Mouse (Mus musculus): ENCODE measurements around the gene Praf2. TPM values are rescaled to one million over a fixed set of nuclear protein-coding genes. Genes with fewer than 3 reads are reported as not detected.
A peak's percentile ranks its signal among the peaks of the same experiment; 100 is the strongest.
"Not testable (repeated sequence)": the region's sequence is repeated elsewhere in the genome, so short reads cannot be mapped to it uniquely, and the experiment has no call there.

Praf2 gene
- polyA plus RNA-seq (2015; fragmentation: Nextera tagmentation; extraction: Ambion mirVana): 14.7 and 20.6 TPM in 2 replicates

DNA sequence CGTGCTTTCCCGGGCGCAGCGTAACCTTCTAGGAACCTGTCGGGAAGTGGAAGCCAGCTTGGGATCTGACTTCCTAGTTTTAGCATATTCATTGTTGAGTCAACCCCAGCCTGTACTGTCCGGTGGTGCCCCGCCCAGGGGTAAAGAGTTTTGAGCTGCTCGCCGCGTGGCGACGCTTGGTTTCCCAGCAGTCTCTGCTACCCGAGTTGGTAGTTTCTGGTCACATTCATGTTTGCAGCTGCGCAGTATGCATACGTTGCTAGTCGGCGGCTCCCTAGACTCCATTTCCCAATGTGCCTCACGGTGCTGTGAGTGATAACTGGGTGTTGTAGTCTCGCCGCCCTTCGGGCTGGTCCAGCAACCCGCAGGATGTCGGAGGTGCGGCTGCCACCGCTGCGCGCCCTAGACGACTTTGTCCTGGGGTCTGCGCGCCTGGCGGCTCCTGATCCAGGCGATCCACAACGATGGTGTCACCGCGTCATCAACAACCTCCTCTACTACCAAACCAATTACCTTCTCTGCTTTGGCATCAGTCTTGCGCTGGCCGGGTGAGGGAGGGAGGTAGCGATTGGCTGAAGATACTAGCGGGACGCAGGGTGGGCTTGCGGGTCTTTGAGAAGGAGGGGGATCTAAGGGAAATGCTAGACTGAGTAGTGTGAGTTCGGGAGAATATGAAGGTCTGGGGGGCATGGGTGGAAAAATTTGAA lies at the start of gene Praf2:
TSS of gene Praf2 (plus strand) at position 225 of the 707 bp plus-strand sequence.
- DNase-seq (ENCODE audit: low spot score): peak; percentile 78

DNA sequence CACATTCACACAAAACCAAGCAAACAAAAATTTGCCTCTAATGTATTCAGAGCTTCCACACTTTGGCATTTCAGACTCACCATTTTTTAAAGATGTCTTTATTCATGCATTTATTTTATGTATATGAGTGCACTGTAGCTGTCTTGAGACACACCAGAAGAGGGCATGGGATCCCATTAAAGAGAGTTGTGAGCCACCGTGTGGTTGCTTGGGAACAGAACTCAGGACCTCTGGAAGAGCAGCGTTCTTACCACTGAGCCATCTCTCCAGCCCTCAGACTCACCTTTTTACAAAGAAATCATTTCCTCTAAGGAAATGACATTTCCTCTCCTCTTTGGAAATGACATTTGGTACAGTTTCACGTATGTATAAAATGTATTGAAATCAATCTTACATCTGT lies 49.3 kb upstream of the Praf2 start:
- no peak for DNase-seq (ENCODE audit: low spot score)

DNA sequence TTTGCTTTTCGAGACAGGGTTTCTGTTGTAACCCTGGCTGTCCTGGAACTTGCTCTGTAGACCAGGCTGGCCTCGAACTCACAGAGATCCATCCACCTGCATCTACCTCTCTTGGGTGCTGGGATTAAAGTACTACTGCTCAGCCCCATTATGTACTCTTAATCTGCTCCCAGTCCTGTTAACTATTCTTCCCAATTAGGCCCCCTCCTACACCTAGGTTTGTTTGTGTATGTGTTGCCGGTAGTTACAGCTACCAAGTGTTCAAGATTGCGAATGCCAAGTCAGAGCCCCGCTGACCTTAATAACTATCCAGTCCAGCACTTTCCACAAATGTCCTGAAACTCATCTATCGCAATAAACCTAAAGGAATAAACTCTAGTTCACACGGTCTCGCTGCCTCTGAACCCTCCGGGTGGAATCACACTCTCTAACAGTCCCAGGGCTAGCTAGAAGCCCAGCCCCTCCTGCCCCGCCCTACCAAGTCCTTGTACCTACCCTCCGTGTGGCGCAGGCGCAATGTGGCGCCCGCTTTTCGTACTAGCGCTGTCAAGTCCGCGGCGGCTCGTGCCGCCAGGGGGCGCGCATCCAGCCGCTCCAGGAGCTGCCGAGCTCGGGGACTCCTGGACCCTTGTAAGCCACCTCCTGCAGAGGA lies 48.7 kb upstream of the Praf2 start:
- DNase-seq (ENCODE audit: low spot score): peak; percentile 91

DNA sequence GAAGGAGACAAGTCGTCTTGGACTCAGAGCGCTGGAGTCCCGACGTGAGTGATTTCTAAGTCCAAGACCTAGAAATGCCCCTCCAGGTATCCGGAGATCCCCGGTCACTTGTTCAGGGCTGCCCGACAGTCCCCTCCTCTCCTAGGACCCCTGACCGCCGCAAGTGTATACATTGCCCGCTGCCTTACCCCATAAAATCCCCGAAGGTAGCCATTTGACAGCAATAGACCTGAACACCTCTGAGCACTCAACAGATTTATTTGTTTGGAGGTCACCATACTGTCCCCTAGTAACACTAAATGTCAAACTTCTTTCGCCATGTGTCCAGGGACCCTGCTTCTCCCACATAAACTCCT lies 48.2 kb upstream of the Praf2 start:
- DNase-seq (ENCODE audit: low spot score): no peak

DNA sequence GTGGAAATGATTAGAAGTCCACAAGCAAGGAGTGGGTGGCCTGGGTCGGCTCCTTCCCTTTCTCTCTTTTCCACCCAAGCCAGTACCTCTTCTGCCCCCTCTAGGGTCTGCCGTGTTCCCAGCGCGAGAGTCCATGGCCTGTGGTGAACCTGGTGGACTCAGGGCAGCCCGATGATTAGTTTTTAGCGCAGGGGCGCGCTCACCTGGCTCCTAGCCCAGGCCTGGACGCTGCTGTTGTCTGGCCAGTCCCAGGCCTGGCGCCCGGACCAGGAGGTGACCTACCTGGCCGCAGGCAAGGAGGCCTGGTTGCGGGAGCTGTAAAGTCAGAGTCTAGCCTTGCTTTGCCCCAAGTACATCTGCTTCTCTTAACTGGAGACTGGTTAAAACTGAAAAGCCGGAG lies 47.4 kb upstream of the Praf2 start, which contains the start of gene Magix:
TSS of gene Magix (minus strand) at position 388 of the 400 bp plus-strand sequence.
- no peak for DNase-seq (ENCODE audit: low spot score)

DNA sequence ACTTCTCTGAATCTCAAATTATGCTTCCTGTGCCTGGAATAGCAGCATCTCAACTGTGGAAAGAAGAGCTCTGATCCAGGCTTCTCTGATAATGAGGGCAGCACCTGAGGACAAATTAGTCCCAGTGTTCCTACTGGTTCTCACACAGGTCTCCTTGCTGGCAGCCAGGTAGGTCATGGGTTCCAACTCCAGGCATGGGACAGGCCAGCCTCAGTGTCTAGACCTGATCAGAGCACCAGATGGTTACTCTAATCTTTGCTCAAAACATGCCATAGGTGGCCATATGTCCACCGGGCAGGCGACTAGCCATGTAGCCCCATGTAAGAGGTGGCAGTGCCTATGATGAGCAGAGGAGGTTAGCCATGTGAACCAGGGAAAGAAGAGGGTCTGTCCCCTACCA lies 39.9 kb upstream of the Praf2 start:
- no peak for DNase-seq (ENCODE audit: low spot score)

DNA sequence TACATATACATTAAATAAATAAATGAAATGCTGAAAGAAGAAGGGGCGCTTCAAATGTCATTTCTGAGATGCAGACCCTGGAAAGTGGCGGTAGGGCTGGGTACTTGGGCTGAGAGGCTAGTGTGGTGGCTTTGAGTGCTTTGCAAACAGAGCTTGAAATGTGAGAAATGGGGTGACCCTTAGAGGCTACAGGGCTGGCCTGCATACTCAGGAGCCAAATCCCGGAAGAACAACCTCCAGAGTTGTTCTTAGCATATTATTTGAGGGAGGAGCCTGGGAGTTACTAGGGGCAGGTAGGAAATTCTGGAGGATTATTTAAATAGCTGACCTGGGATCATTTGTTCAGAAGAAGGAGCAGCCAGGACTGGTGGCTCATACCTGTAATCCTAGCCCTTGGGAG lies 37.8 kb upstream of the Praf2 start:
- no peak for DNase-seq (ENCODE audit: low spot score)

DNA sequence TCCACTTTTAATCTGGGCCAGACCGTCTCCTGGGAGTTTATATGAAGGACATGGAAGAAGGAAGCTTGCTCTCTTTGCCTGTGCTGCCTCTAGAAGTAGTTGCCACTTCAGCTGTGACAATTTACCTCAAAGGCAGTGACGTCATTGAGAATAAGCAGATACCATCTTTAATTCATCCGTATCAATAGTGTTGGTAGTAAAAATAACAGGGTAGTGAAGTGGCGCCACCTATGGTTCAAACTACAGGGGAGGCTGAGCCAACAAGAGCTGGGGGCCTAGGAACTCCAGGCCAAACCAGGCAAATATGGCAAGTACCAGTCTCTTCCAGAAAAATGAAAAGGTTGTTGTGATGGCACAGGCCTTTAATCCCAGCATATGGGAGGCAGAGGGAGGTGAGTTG lies 35.4 kb upstream of the Praf2 start:
- DNase-seq (ENCODE audit: low spot score): peak; percentile 19

DNA sequence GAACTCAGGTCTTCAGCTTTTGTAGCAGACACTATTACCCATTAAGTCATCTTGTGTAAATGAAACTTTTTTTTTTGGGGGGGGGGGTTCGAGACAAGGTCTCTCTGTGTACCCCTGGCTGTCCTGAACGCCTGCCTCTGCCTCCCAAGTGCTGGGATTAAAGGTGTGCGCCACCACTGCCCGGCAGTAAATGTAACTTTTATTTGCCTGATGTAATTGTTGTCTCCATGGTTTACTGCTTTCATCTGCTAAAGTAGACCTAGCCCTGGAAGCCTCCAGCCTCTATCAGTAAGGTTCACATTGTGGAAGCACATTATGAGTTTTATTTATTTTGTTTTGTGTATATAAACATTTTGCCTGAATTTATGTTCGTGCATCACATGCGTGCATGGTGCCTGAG lies 31.7 kb upstream of the Praf2 start:
- DNase-seq (ENCODE audit: low spot score): no peak

DNA sequence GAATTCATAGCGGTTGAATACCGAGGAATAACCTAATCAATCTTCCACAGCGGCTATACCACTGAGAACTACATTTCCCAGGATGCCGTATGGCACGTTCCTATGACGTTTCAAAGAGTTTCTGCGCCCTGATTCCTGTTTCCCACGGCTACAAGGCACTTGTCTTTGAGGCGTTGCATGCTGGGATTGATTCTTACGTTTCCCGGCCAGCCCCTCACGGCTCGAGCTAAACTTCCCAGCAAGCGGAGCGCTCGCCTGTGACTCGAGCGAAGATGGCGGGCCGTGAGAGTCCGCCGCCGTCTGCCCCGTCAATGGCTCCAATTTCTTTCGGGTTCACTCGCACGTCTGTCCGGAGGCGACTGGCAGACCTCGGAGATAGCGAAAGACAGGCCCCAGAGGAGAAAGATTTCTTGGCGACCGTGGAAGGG lies 31.3 kb upstream of the Praf2 start, which contains the start of gene Gpkow:
TSS of gene Gpkow (plus strand) at position 178 of the 428 bp plus-strand sequence.
- peak; percentile 89 for DNase-seq (ENCODE audit: low spot score)

DNA sequence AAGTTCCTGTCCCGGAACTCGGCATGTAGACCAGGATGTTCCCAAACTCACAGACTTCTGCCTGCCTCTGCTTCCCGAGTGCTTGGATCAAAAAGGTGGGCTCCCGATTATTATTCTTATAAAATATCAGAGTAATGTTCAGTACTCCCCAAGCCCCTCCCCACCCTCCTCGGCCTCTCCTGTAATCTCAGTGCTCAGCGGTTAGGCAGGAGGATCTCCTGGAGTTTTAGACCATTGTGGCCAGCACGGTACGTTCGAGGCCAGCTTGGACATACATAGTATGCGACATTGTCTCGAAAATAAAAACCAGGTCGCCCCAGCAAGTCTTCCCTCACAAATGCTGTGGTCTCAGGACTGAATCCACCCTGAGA lies 14.5 kb upstream of the Praf2 start:
- DNase-seq (ENCODE audit: low spot score): not testable (repeated sequence)

DNA sequence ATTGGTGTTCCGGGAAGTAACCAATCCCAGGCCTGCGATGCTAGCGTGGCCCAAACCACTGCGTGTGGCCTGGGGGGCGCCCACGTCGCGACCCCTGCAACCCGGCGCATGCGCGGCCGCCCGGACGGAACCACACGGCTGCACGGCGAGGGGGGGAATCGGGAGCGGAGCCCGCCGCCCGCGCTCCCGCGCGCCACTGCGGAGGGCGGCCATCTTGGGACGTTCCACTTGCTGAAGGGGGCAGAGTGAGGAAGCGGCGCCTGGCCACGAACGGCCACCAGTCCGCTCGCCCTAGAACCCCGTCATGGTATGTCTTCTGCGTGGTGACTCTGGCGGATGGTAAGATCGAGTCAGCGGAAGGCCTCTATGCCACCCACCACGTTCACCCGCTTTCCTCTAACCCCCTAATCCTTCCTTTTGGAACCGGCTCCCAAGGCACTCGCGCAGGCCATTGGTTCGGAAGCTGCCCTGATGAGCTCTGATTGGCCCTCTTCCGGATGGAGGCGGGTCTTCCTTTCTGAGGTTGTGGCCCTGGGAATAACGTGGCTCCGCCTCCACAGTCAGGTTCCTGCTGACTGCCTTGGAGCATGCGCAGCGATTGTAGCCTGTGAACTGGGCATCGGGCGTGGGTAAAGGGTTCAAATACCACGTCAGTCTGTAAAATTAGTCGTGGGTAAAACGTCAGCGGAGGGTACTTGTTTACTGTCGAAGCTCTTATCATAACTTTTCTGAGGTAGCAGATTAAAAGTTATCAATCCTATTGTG lies 13.9 kb upstream of the Praf2 start, which contains the start of gene Wdr45:
TSS of gene Wdr45 (plus strand) at position 199 of the 765 bp plus-strand sequence.
- peak; percentile 92 for DNase-seq (ENCODE audit: low spot score)

DNA sequence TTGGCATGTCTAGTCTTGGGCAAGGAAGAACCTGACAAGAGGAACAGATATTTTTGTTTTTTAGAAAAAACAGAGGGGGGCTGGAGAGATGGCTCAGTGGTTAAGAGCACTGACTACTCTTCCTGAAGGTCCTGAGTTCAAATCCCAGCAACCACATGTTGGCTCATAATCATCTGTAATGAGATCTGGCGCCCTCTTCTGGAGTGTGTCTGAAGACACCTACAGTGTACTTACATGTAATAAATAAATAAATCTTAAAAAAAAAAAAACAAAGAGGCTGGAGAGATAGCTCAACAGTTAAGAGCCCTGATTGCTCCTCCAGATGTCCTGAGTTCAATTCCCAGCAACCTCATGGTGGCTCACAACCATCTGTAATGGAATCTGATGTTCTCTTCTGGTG lies 12.2 kb upstream of the Praf2 start:
- not testable (repeated sequence) for DNase-seq (ENCODE audit: low spot score)

DNA sequence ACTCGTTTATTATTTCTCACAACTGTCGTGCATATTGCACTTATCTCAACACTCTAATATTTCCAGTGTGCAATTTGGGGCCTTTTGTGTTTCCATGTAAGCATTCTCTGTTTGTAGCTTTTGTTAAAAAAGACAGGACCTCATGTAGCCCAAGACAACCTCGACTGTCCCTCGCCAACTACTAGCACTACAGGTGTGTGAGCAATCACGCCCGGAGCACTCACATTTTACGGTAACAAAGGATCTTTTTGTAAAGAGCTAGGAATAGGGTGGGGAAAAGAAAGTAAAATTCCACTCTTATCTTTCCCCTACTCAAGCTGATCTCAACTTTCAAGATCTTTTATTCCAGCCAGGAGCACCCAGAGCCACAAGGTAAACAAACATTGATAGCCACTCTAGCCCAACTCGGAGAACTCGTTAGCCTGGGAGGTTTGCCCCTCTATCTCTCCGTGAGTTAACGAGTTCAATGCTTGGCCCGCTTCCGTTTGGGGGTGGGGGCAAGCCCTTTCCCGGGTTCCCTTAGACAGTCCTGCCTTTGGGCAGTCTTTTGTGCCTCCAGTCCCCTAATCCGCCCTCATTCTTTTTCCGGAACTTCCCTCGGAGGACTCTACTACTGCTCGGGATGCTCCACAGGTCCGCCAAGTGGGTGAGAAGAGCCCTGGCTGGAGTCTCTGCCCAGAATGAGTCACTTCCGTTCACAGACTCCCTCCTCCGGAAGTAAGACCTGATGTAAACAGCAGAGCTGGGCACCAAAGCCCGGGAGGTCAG lies 6.5 kb upstream of the Praf2 start, which contains the start of gene Gm45208:
TSS of gene Gm45208 (plus strand) at position 732 of the 768 bp plus-strand sequence.
- DNase-seq (ENCODE audit: low spot score): peak; percentile 78

DNA sequence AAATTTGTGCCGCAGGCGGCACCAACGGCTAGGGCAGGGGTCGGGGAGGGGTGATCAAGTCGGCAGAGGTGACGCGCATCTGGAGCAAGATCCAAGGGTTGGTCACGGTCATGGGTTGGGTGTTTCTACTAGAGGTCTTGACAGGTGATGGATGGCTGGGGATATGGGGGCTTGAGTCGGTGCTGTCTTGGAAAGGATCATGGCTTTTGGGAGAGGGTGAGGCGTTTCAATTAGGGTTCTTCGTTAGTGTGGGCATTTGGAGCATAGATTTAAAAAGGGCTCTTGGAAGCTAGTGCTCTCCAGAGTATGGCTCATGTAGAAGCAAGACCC lies 6.0 kb upstream of the Praf2 start:
- no peak for DNase-seq (ENCODE audit: low spot score)

DNA sequence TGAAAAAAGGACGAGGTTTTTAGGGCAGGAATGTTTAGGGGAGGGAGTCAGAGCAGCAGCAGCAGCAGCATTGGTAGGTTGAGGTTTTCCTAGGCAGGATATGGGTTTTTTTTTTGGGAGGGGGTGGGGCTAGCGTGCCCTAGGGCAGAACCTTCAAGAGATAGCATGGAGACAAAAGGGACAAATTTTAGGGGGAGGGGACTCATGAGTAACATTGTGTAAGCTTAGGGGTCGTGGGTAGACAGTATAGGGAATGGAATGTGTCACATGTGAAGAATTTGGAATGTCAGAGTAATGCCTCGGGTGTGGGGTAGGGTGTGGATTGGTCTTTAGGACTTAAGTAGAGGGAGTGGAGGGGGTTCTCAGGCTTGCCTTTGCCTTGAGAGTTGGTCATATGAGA lies 5.5 kb upstream of the Praf2 start:
- DNase-seq (ENCODE audit: low spot score): no peak

DNA sequence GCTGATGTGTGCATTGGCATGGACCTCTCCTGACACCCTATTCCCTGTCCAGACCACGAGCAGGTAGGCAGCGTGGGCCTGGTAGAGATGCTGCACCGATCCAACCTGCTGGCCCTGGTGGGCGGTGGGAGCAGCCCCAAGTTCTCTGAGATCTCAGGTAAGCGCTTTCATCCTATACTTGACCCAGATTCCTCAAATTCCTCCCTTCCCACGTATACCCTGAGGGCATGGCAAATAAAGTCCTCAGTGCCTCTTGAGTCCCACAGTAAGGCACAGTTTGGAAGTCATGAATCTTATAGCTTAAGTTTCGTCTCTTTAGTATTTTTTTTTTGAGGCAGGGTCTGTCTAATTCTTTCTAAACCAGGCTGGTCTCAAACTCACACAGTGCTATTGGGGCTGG lies 4.1 kb upstream of the Praf2 start:
- no peak for DNase-seq (ENCODE audit: low spot score)

DNA sequence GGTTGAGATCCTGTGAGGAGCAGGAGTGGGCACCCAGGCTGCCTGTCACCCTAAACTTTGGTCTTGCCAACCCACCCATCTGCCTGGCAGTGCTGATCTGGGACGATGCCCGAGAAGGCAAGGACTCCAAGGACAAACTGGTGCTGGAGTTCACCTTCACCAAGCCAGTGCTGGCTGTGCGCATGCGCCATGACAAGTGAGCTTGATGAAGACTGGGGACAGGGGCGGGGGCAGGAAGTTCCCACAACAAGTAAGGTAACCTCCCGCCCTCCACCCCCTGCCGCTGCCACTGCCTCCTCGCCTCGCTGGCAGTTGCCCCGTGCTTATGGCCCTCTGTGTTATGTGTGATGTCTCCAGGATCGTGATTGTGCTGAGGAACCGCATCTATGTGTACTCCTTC lies 2.4 kb upstream of the Praf2 start:
- DNase-seq (ENCODE audit: low spot score): no peak

DNA sequence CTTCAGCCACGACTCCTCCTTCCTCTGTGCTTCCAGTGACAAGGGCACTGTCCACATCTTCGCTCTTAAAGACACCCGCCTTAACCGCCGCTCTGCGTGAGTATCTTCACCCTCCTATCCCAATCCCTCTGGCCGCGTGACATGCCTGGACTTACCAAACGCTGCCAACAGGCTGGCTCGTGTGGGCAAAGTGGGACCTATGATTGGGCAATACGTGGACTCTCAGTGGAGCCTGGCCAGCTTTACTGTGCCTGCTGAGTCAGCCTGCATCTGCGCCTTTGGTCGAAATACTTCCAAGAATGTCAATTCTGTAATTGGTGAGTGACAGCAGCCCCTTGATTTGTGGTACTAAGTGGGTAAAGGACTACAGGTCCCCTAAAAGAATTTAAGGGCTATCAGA lies 1.1 kb upstream of the Praf2 start:
- DNase-seq (ENCODE audit: low spot score): no peak

DNA sequence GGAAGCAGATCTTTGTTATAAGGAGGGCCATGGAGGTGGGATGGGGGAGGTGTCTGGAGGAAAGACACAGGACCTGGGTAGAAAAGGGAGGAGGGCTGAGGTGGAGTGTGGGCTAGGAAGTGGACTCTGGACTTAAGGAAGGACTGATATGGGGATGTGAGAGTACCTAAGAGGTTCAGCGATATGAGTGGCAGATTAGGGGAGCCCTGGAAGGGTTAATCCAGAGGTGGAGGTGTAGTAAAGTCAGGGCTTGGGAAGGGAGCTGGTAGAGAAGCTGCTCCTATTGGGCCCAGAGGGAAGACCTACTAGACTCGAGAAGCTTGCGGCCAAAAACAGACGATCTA lies 655 bp downstream of the Praf2 start:
- DNase-seq (ENCODE audit: low spot score): no peak

DNA sequence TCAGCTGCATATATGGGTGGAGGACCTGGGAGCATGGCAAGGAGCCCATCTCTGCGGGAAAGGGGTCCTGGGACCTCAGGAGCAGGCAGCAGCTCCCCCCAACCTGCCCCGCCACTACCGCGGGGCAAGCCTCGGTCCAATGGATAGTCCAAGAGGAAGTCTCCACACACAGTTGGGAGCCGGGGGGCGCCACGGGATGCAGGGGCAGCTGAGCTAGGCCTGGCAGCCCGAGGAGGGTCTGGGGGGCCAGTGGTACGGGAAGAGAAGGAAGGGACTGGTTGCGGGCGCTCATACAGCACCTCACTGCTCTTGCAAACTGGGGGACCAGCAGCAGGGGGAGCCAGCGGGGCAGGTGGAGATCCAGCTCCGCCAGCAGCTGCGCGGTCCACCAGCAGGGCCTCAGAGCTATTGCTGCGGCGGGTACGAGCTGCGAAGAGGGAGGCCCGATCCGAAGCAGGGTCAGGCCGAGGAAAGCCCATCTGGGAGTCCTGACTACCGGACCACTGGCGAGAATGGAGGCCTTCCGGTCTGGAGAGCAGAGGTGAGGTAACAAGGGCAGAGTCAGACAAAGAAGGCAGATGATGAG lies 5.4 kb downstream of the Praf2 start:
- DNase-seq (ENCODE audit: low spot score): peak; percentile 75

Measured in thymus, postnatal 0 days (tissue).